Mouse (Mus musculus): Measurements from ENCODE around the gene Epo.

GRCm38 (mm10) chr5:137530075-137530474 is 3.0 kb downstream of the Epo start:
- TF ChIP-seq ZMIZ1 (IDR thresholded peaks at IDR 0.05; ENCODE audit: low read depth, low read length) (no peak), SIN3A (IDR thresholded peaks at IDR 0.05; ENCODE audit: low read length) (no peak), ZKSCAN1 (IDR thresholded peaks at IDR 0.05; ENCODE audit: borderline replicate concordance, low read depth, low read length) (no peak)
